Mouse (Mus musculus): Measurements from ENCODE around the gene Mrps21.
"Not testable (repeated sequence)": the region's sequence is repeated elsewhere in the genome, so short reads cannot be mapped to it uniquely, and the experiment has no call there.

The Mrps21 gene

GRCm38 (mm10) chr3:95892066-95893052, 21.0 kb upstream of the Mrps21 start:
- no peak for DNase-seq (ENCODE audit: extremely low read depth, low read depth)

- peak; percentile 87 for DNase-seq (ENCODE audit: extremely low read depth, low read depth)
These were observed 20.1 kb upstream of the Mrps21 start, which contains the start of gene BC028528 for GRCm38 (mm10) chr3:95891211-95892065. TSS of gene BC028528 (minus strand) at chr3:95892005.

GRCm38 (mm10) chr3:95889664-95890063, 18.3 kb upstream of the Mrps21 start:
- no peak for DNase-seq (ENCODE audit: extremely low read depth, low read depth)

GRCm38 (mm10) chr3:95887596-95887995, 16.3 kb upstream of the Mrps21 start:
- no peak for DNase-seq (ENCODE audit: extremely low read depth, low read depth)

GRCm38 (mm10) chr3:95884400-95884799, 13.1 kb upstream of the Mrps21 start:
- no peak for DNase-seq (ENCODE audit: extremely low read depth, low read depth)

GRCm38 (mm10) chr3:95882816-95883425, 11.6 kb upstream of the Mrps21 start:
- peak; percentile 85 for DNase-seq (ENCODE audit: extremely low read depth, low read depth)

GRCm38 (mm10) chr3:95881979-95882815, 10.9 kb upstream of the Mrps21 start, which contains the start of gene Ciart:
TSS of gene Ciart (minus strand) at chr3:95882251.
- peak; percentile 100 for DNase-seq (ENCODE audit: extremely low read depth, low read depth)

GRCm38 (mm10) chr3:95879063-95879462, 7.7 kb upstream of the Mrps21 start:
- no peak for DNase-seq (ENCODE audit: extremely low read depth, low read depth)

- DNase-seq (ENCODE audit: extremely low read depth, low read depth) = peak; percentile 67
These were observed 729 bp upstream of the Mrps21 start for GRCm38 (mm10) chr3:95872048-95872447.

GRCm38 (mm10) chr3:95870976-95871375, 343 bp downstream of the Mrps21 start:
- no peak for DNase-seq (ENCODE audit: extremely low read depth, low read depth)

- DNase-seq (ENCODE audit: extremely low read depth, low read depth) = no peak
These were observed 3.9 kb downstream of the Mrps21 start for GRCm38 (mm10) chr3:95867408-95867807.

- no peak for DNase-seq (ENCODE audit: extremely low read depth, low read depth)
These were observed 5.2 kb downstream of the Mrps21 start for GRCm38 (mm10) chr3:95866071-95866470.

- no peak for DNase-seq (ENCODE audit: extremely low read depth, low read depth)
These were observed 5.7 kb downstream of the Mrps21 start for GRCm38 (mm10) chr3:95865571-95865970.

- DNase-seq (ENCODE audit: extremely low read depth, low read depth) = no peak
These were observed 6.3 kb downstream of the Mrps21 start for GRCm38 (mm10) chr3:95865050-95865449.

GRCm38 (mm10) chr3:95863578-95863977, 7.7 kb downstream of the Mrps21 start:
- DNase-seq (ENCODE audit: extremely low read depth, low read depth) = no peak

- DNase-seq (ENCODE audit: extremely low read depth, low read depth) = peak; percentile 97
These were observed 9.5 kb downstream of the Mrps21 start for GRCm38 (mm10) chr3:95861796-95862195.

GRCm38 (mm10) chr3:95861216-95861615, 10.1 kb downstream of the Mrps21 start:
- no peak for DNase-seq (ENCODE audit: extremely low read depth, low read depth)

- no peak for DNase-seq (ENCODE audit: extremely low read depth, low read depth)
These were observed 11.0 kb downstream of the Mrps21 start for GRCm38 (mm10) chr3:95860323-95860722.

GRCm38 (mm10) chr3:95858278-95858677, 13.0 kb downstream of the Mrps21 start:
- DNase-seq (ENCODE audit: extremely low read depth, low read depth) = not testable (repeated sequence)

- not testable (repeated sequence) for DNase-seq (ENCODE audit: extremely low read depth, low read depth)
These were observed 14.3 kb downstream of the Mrps21 start for GRCm38 (mm10) chr3:95857050-95857449.

All from MEL-GATA-1-ER (cell line).